Mouse (Mus musculus) testis, adult 2 months (tissue): ENCODE data around the gene Tstd2.

Source experiments
- CTCF ChIP-seq: fragments of 200-500 bp; IDR thresholded peaks from 2 replicates; pipeline ENCODE4 v1.5.1; 2012; ENCODE audit warnings: low read depth, mild to moderate bottlenecking, inconsistent platforms, low read length, moderate library complexity; ENCODE audit not compliant: control insufficient read depth, insufficient read depth, insufficient replicate concordance
- POLR2A ChIP-seq: fragments of 200-500 bp; IDR thresholded peaks from 2 replicates; pipeline ENCODE4 v1.6.1; 2012; ENCODE audit warnings: low read depth, mild to moderate bottlenecking, inconsistent platforms, low read length, moderate library complexity; ENCODE audit not compliant: control insufficient read depth

- TF ChIP-seq CTCF, result no peak
- TF ChIP-seq POLR2A, result no peak
Observed at GRCm38 (mm10) chr4:46073736-46074135, 64.8 kb downstream of the Tstd2 start.
